In the genomic region with DNA sequence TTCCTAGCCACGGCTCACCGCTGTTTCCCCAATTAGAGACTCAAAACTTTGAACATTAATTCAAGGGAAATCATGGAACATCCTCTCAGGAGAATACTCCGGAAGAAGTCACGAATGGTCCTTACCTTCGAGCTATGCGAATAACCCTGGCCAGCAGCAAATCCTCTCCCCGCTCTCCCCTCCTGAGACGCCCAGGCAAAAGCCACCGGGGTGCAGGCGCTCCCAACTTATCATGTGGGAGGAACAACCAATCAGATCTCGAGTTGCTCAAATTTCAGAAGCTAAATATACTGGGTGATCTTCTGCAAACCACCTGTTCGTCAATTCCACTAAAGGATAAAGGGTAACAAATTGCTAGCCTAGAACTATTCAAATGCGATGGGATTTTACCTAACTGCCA, we compare ENCODE assay signal across 12 mouse cellular contexts.
"Had no signal": no experiment of that assay in that cellular context is flagged by ENCODE, and none has a peak within 500 bp of the region (broad histone marks: within the 10 kb centered on the region; RNA-seq: fewer than 3 reads in every experiment).

No protein-coding gene starts in this region.

- H3K4me3 ChIP-seq: kidney, embryonic 15.5 days; liver, embryonic 13.5 days; lung, embryonic 15.5 days; midbrain, embryonic 12.5 days had no signal

- H3K9ac ChIP-seq: kidney, embryonic 15.5 days; liver, embryonic 13.5 days; liver, postnatal 0 days; lung, embryonic 15.5 days; midbrain, embryonic 12.5 days had no signal

- H3K4me2 ChIP-seq: kidney, embryonic 15.5 days; liver, embryonic 13.5 days; lung, embryonic 15.5 days; midbrain, embryonic 12.5 days had no signal

- H3K27me3 ChIP-seq: kidney, embryonic 15.5 days; liver, embryonic 13.5 days; lung, embryonic 15.5 days; midbrain, embryonic 12.5 days had no signal

- DNase-seq: kidney, adult 2 months; kidney, postnatal 14 days; left cerebral cortex, postnatal 4 days; liver; liver, embryonic 13.5 days; liver, postnatal 0 days; lung, postnatal 14 days; thymus, postnatal 36 days had no signal

- H3K9me3 ChIP-seq: kidney, embryonic 15.5 days; liver, embryonic 13.5 days; lung, embryonic 15.5 days; midbrain, embryonic 12.5 days had no signal

- H3K4me1 ChIP-seq: liver, embryonic 13.5 days; lung, embryonic 15.5 days; midbrain, embryonic 12.5 days had no signal

- H3K27ac ChIP-seq: kidney, embryonic 15.5 days; liver, embryonic 13.5 days; lung, embryonic 15.5 days; midbrain, embryonic 12.5 days had no signal

- H3K36me3 ChIP-seq: kidney, embryonic 15.5 days; liver, embryonic 13.5 days; lung, embryonic 15.5 days; midbrain, embryonic 12.5 days had no signal

- ATAC-seq: liver, postnatal 0 days; midbrain, embryonic 16.5 days had no signal
